Mouse (Mus musculus) heart, adult 2 months (tissue): ENCODE data around the gene Tmem212.

Experiments
- CTCF ChIP-seq: fragments of 200-600 bp; IDR thresholded peaks from 2 replicates; pipeline ENCODE4 v1.8.1; 2022; ENCODE audit warnings: antibody characterized with exemption, mild to moderate bottlenecking, moderate library complexity
- EP300 ChIP-seq: fragments of 200-500 bp; IDR thresholded peaks from 2 replicates; pipeline ENCODE4 v1.6.1; 2011; ENCODE audit warnings: low read depth, low read length, control low read depth; ENCODE audit not compliant: insufficient read depth
- POLR2A ChIP-seq: fragments of 200-500 bp; IDR thresholded peaks from 2 replicates; pipeline ENCODE4 v1.6.1; 2011; ENCODE audit warnings: mild to moderate bottlenecking, low read depth, low read length, control low read depth; ENCODE audit not compliant: insufficient read depth

DNA sequence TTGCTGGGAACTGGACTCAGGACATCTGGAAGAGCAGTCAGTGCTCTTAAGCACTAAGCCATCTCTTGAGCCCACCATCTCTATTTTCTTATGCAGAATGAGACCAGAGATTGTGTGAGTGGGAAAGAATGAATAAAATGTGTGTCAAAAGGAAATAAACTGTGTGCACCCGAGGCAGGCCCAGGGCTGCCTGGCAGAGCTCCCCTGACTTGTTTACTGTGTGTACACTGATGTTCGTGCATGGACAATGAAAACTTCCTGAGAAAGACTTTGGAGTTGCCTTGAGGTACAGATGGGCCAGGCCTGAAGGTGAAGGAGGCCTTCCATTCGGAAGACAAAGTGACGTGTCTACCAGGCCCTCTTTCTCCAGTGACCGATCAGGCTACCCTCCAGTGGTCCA, 36.2 kb upstream of the Tmem212 start:
- TF ChIP-seq EP300 = no peak
- no peak for TF ChIP-seq POLR2A
- no peak for TF ChIP-seq CTCF
